Mouse (Mus musculus): ENCODE measurements around the gene Rrnad1.

Gene Rrnad1

DNA sequence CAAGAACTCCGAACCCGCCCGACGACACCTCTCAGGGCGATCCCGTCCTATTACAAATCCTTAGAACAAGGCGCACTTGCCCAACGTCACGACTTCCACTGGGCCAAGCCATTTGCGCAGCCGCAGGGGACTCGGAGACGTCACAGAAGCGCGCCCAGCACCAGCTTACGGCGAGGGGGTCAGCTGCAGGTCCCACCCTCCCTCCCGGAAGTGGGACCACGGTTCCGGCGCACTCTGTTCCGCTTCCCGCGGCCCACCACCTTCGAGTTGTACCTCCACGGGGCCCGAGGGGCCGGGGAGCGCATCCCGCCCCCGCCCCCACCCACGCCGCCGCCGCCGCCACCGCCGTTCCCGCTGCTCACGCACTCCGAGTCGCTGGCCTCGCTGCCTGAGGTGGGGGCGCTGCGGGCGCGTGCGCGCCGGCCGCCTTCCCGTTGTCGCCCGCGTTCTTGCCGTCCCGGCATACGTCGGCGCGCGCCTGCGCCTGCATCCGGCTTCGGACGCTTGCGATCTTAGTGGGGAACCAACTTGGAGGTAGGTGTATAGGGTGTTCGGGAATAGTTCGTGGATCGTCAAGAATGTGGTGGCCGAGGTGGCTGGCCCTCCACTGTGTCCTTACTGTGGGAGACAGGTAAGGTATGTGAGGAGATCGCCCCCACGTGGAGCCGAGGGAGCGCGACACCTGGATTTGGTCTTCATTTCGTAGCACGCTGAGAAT lies at the start of gene Rrnad1, which contains the start of gene Isg20l2:
Gene Rrnad1 (minus strand): TSS at position 640 of the 718 bp plus-strand sequence.
Gene Isg20l2 (plus strand): TSS at position 237 of the 718 bp plus-strand sequence.
- in situ Hi-C loops (cut with MboI; ENCODE audit: low sequenced_read_pairs), result no loop called here

DNA sequence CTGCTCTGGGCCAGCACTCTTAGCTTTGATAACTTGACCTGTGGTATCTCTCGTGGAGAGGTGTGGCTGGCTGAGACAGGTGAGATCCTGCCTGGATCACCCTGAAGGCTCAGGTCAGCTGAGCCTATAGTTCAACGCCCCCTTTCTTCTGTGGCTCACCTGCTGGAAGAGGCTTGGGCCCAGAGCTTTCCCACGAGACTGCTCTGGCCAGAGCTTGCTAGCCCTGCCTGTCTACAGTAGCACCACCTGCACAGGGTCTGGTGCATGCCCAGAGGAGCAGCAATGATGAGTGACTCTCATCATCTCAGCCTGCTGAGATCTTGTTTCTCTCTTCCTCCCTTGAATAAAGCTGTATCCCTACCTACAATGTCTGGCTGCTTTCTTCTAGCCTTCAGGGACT lies 49.6 kb upstream of the Rrnad1 start:
- in situ Hi-C loops (cut with MboI; ENCODE audit: low sequenced_read_pairs), result no loop called here

DNA sequence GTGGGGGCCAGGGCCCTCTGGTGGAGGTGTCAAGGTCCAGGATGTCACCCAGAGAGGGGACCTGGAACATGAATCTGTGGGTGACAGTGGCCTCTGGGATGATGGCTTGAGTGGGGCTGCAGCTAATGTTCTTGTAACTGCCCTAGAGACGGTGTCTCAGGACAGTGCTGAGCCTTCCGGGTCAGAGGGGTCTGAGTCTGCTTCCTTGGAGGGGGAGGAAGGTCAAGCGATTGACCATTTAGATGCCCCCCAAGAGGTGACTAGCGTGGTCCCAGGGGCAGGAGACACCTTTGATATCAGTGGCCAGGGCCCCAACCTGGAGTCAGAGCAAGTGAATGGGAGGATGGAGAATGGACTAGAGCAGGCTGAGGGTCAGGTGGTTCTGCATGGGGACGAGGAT lies 49.0 kb upstream of the Rrnad1 start:
- in situ Hi-C loops (cut with MboI; ENCODE audit: low sequenced_read_pairs), result no loop called here

DNA sequence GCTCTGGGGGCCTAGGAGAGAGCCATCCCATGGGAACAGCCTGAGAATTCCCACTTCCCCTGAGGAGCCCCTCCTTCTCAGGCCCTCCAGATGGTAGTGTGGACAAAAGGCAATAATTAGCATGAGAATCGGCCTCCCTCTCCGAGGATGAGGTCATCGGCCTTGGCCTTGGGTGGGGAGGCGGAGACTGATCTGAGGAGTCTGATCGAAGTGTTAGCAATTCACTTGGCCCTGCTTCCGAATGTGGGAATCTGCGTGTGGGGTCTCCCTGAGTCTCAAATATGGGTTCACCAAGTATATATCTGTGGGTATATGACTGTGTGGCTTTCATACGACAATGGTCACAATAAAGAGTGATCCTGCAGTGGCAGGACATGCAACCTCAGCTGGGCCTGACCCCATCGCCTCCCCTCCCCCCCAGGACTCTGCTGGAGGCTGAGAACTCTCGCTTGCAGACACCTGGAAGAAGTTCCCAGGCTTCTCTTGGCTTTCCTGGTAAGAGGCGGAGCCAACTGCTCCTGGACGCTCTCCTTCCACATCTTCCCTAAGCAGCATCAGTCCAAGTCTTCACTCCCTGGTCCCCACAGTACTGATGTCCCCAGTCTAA lies 44.0 kb upstream of the Rrnad1 start:
- in situ Hi-C loops (cut with MboI; ENCODE audit: low sequenced_read_pairs), result no loop called here

DNA sequence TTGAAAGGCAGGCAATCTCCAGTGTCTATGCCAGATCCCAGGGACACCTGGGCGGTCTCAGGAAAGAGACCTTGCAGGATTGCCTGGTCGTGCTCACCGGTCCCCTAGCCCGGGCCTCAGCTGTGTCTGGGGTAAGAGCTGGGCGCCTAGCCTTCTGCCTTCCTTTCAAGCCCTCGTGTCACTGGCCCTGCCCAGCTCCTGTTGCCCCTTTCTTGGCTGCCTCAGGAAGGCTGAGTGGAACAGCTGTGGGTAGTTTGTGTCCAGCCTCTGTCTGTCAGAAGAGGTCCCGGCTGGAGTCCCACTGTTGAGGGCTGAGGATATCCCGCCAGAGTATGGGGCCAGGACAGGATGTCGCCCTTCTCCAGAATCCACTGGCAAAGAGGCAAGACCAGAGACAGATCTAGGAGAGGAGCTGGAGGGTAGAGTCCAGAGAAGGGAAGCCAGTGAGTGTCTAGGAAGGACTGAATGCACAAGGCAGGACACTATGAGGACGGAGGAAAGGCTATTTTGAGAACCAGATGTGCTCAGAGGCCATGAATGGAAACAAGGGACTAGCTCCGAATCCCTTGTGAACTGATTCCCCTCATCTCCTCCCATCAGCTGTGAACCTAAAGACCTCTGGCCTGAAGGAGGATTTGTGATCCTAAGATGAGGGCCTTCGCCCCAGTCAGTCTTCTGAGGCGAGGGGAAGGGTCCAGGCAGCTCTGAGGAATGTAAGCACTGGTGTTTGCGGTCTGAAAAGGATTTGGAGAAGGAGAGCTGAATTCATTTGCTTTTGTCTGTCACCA lies 43.3 kb upstream of the Rrnad1 start:
- in situ Hi-C loops (cut with MboI; ENCODE audit: low sequenced_read_pairs), result no loop called here

DNA sequence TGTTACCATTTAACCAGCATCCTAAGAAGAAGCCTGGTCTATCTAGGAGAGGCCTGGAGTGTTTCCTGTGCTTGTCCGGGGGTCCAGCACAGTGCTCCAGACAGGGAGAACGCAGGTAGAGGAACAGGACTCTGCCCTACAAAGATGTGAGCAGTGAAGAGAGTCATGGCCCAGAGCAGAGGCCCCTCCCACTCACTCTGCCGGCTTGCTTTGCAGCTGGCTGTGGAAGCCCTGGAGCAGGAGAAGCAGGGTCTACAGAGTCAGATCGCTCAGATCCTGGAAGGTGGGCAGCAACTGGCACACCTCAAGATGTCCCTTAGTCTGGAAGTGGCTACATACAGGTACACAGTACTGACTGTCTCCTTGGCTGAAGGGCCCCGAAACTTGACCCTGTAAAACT lies 42.3 kb upstream of the Rrnad1 start:
- in situ Hi-C loops (cut with MboI; ENCODE audit: low sequenced_read_pairs), result no loop called here

DNA sequence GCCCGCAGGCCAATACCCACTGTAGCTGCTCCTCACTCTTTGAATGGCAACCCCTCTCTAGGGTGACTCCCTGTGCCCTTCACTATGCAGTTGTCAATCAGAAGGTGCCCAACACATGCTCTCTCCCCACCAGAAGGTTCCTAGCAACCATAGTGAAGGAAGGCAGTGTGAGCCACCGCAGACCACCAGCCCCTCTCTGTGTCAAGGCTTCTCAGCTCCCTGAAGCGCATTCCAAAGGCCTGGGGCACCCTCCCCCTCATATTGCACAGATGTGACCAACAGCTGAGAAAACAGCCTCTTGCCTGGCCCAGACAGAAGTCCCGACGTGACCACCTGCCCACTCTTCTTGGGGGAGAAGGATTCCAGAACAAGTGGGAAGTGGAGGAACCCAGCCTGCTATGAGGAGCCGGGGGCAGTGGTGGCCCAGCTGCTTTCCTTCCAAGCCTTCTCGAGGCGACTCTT lies 41.7 kb upstream of the Rrnad1 start:
- in situ Hi-C loops (cut with MboI; ENCODE audit: low sequenced_read_pairs), result no loop called here

DNA sequence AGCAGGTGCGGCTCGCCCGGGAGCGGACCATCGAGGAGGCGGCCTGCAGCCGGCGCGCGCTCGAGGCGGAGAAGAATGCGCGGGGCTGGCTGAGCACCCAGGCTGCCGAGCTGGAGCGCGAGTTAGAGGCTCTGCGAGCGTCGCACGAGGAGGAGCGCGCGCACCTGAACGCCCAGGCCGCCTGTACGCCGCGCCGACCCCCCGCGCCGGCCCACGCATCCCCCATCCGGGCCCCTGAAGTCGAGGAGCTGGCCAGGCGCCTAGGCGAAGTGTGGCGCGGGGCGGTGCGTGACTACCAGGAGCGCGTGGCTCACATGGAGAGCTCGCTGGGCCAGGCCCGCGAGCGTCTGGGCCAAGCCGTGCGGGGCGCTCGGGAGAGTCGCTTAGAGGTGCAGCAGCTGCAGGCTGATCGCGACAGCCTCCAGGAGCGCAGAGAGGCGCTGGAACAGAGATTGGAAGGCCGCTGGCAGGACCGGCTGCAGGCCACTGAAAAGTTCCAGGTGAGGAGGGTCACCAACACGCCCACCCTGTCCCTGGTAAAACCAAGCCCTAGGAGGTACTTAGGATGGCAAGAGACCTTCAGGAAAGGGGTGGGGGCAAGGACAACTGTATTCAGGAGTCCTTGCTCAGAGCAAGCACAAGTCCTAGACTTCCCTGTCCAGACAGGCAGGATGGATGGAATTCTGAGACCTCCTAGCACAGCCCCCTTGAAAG lies 41.1 kb upstream of the Rrnad1 start:
- in situ Hi-C loops (cut with MboI; ENCODE audit: low sequenced_read_pairs), result no loop called here

DNA sequence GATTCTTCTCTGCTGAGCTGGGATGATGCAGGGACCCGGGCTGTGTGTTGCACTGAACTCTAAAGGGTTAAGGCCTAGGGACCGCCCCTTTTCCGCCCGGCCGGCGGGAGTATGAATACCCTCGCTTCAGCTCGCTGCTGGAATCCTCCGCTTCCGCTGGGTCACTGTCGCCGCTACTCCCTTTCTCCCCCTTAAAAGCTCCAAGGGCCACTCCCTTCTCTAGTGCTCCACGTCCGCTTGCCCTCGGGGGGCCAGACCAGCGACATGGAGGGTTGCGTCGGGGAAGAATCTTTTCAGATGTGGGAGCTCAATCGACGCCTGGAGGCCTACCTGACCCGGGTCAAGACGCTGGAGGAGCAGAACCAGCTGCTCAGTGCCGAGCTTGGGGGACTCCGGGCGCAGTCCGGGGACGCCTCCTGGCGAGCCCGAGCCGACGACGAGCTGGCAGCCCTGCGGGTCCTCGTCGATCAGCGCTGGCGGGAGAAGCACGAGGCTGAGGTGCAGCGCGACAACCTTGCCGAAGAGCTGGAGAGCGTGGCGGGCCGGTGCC lies 40.5 kb upstream of the Rrnad1 start, which contains the start of gene Nes:
Gene Nes (plus strand): TSS at position 140 of the 550 bp plus-strand sequence.
- in situ Hi-C loops (cut with MboI; ENCODE audit: low sequenced_read_pairs), result no loop called here

DNA sequence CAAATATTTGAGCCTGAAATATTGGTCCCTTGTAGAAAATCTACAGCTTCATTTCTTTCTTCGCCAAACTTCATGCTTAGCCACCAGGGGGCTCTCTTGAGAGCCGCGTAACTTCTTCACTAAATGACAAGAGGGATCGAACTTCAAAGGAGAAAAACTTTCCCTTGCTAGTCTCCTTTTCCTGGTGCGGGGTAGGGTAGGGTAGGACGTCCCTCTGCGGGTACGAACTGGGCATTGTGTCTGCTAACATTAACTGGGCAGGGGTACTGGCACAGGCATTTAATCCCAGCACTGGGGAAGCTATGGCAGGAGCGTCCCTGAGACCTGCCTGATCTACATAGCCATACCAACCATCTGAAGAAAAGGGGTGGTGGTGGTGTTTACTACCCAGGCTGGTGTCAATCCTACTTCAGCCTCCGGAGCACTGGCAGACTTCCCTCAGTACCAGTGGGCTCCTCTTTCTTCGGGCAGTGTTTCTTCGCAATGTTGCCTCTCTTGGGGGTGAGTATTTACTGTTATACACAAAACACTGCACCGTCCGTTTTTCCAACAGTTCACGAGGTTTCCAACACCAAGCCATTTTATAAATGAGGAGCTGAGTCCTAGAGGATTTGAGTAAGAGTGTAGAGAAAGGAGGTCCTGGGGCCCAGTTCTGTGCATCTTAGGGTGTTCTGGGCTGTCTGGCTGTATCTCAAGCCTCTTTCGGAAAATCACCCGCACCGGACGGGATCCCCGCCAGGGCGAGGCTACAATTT lies 39.8 kb upstream of the Rrnad1 start:
- in situ Hi-C loops (cut with MboI; ENCODE audit: low sequenced_read_pairs), result no loop called here

DNA sequence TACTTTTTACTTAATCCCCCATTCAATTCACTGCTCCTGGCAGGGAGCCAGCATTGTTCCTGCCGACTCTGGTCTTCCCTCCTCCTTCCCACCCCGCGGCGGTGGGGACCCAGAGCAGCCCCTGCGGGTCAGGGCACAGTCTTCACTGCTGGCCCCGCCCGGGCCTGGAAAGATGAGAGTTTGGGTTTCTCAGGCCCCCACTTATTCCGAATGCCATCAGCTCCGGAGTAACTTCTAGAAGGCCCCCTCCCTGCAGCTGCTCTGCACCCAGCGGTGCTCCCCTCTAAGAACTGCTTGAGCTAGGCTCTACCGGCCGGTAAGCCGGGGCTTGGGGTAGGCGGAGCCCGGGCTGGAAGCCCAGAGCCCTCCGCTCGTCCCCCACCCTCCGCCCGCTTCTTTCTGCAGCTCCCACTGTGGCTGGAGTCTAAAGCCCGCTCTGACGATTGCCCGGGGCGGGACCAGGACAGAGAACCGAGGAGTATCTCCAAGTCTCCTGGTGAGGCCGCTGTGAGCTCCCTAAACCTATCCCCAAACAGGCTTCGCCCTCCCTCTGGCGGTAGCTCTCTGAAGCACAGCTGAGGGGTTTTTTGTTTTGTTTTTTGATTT lies 30.2 kb upstream of the Rrnad1 start:
- in situ Hi-C loops (cut with MboI; ENCODE audit: low sequenced_read_pairs), result no loop called here

DNA sequence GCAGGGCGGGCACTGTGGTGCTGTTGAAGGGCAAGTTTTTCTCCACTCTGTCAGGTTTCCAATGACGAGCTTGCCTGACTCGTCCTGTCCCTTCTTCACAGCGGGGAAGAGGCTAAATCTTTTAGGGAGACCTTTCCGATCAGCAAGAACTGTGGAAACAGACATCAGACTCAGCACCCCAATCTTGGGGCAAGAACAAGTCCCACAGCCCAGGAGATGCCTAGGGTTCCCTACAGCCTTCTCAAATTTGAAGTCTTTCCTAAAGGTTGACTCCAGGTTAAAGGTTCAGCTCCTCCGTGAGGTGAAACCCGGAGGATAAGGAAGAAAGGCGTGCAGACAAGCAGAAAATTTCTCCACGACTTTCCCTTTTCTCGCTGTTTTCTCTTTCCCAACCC lies 29.7 kb upstream of the Rrnad1 start:
- in situ Hi-C loops (cut with MboI; ENCODE audit: low sequenced_read_pairs), result no loop called here

DNA sequence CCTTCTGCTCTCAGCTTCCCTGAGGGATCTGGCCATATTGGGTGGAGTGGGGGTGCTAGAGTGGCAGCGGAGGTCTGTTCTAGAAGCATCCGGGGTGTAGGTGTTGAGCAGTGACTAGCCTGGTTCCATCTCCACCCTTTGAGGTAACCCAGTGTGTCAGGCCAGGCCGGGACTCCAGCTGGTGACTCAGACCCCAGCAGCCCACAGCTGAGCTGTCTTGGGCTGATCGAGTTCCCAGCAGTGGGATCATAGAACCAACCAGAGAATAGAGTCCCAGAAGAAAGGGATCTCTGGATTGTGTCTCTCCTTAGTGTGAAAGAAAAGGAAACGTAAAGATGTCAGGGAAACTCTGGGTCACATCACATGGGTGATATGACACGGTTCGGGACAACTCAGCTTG lies 28.9 kb upstream of the Rrnad1 start:
- in situ Hi-C loops (cut with MboI; ENCODE audit: low sequenced_read_pairs), result no loop called here

DNA sequence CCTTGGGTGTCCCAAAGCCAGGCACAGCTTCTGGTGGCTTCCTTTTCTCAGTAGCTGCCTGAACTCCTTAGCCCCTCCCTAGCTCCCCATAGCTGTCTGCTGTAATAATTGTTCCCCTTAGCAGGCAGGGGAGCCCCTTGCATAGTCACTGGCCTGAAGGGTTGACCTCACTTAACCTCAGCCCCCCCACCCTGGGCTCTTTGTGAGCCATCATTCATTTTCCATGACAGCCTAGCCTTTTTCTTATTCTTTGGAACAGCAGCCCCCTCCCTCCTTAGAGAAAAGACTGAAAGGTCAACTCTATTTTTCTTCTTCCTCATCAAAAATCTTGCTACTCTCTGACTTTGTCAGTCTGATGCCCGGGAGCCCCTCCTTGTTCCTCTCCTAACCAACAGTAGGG lies 28.4 kb upstream of the Rrnad1 start:
- in situ Hi-C loops (cut with MboI; ENCODE audit: low sequenced_read_pairs), result no loop called here

DNA sequence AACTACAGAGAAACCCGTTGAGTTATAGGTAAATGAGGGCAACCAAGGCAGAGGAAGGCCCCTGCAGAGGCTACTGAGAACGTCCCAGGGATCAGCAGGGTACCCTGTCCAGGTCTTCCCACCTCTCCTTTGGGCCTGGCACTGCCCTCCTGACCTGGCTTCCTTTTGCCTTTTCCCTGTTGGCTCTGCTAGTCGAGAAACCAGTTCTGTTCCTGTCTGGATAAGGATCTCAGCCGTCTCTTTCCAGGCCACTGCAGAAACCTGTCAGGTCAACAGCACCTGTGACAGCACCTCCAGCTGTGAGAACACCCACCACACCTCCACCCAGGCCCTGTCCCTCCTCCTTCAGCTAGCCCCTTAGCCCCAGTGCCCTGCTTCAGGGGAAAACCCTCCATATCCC lies 28.0 kb upstream of the Rrnad1 start:
- in situ Hi-C loops (cut with MboI; ENCODE audit: low sequenced_read_pairs), result no loop called here

DNA sequence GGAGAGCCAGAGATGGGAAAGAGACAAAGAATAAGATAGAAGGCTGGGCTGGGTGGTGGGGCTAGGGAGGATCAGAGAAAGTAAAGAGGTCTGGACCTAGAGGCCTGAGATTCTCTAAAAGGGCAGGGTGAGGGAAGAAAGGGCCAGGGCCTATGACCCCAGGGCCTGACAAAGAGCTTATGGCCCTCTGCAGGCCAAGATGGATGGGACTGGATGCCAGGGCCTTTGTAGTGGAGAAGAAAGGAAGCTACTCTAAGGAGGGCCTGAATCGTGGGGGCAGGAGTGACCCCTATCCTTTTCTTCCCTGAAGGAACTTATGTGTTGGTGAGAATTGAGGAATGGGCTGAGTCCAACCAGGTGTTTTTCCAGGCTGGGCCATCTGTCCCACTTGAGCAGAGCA lies 27.5 kb upstream of the Rrnad1 start:
- in situ Hi-C loops (cut with MboI; ENCODE audit: low sequenced_read_pairs), result no loop called here

DNA sequence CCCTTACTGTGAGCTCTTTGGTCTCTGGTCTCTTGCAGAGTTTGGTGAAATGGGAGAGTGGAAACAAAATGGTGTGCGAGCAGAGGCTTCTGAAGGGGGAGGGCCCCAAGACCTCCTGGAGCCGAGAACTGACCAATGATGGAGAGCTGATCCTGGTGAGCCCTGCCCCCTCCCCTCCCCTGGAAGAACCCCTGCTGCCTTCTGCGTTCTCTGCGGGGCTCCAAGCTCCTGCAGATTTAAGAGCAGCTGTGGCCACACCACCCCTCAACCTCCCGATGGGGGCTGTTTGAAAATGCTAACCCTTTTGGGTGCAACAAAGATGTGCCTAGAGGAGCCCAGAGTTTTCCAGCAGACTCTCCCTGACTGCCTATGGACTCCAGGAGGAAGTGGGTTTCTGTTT lies 21.9 kb upstream of the Rrnad1 start:
- in situ Hi-C loops (cut with MboI; ENCODE audit: low sequenced_read_pairs), result no loop called here

DNA sequence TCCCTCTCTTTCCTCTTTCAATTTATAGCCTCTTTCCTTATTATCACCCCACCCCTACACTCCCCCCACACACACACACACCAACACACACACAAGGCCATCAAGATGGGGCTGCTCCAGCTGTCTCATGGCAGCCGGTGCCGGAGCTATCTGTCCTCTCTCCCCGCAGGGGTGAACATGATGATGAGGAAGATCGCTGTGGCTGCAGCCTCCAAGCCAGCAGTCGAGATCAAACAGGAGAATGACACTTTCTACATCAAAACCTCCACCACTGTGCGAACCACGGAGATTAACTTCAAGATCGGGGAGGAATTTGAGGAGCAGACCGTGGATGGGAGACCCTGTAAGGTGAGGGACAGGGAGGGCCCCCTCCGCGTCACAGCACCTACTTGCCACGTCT lies 21.4 kb upstream of the Rrnad1 start:
- in situ Hi-C loops (cut with MboI; ENCODE audit: low sequenced_read_pairs), result no loop called here

DNA sequence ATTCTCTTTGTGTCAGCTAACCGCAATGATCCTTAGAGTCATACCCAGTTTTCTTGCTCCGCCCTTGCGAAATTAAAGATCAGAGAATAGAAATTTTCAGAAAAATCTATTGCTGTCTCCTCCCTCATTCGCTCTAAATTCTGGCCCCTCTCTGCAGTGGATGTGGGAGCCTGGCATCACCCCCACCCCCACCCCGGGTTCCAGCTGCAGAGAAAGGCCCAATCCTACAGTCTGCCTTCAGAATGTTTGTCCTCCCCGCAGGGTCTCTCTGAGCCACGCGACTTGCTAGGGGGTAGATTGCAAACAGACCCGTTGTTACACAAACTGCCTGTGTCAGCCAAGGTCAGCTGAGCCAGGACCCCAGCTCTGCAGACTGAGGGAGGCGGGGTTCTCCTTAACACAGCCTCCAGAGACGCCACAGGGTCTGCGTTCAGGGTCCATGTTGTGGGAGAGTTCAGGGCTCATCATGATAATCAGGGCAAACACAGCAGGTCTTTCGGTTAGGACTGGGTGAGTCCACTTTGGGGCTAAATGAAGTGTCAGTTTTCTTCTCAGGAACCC lies 19.5 kb upstream of the Rrnad1 start:
- in situ Hi-C loops (cut with MboI; ENCODE audit: low sequenced_read_pairs), result no loop called here
